Mouse (Mus musculus): ENCODE measurements around the gene Cabp2. TPM values are rescaled to one million over a fixed set of nuclear protein-coding genes. Genes with fewer than 3 reads are reported as not detected.
A peak's percentile ranks its signal among the peaks of the same experiment; 100 is the strongest.
"Not testable (repeated sequence)": the region's sequence is repeated elsewhere in the genome, so short reads cannot be mapped to it uniquely, and the experiment has no call there.

Gene Cabp2
- polyA plus RNA-seq, 2 experiments from 2014 or later, result not detected

DNA sequence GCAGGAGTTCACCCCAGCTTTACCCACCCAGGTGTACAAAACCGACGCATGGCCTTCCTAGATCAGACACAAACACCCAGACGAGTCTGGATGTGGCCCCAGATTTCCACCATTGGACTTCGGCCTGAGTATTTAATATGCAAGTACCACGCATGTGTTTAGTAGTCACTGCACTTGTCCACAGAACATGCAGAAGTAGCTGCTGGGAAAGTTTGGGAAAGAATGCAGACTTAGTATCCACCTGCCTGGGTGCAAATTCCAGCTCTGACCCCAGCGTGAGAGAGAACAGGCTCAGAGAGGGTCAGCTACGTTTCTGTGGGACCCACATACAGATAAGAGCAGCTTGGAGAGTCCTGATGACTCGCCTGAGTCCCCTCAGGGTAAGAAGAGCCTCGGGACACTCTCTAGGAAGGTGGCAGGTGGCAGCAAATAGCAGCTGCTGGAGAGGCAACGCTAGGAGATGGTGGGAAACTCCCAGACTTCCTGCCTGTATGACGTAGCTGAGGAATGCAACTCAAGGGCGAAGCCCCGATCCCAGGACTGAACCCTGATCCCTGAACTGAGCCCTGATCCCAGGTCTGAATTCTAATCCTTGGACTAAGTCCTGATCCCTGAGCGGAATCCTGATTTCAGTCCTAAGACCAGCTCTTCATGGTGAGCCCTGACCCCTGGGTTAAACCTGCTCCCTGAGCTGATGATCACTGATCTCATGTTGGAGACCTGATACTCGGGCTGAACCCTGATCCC, 25.3 kb upstream of the Cabp2 start:
- ATAC-seq, result no peak

DNA sequence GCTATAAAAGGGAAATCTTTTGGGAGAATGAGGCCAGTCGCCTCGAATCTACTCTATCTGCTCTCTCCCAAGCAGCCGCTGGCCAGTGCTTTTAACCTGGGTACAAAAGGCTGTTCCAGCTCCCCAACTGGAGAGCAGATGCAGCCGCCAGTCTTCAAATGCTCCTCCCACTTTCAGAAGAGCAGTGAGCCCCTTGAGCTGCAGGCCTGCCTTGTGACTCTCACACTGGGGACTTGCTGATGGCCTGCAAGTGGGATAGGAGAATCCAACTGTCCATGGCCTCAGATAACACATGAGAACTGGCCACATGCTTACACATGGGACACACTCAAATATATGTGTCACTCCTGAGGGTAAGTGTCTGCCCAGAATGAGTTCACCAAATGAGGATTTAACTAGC, 24.7 kb upstream of the Cabp2 start:
- no peak for ATAC-seq

- ATAC-seq, result no peak
These were observed 24.0 kb upstream of the Cabp2 start for GRCm38 (mm10) chr19:4057389-4057788.

- no peak for ATAC-seq
These were observed 23.4 kb upstream of the Cabp2 start for GRCm38 (mm10) chr19:4057962-4058361.

DNA sequence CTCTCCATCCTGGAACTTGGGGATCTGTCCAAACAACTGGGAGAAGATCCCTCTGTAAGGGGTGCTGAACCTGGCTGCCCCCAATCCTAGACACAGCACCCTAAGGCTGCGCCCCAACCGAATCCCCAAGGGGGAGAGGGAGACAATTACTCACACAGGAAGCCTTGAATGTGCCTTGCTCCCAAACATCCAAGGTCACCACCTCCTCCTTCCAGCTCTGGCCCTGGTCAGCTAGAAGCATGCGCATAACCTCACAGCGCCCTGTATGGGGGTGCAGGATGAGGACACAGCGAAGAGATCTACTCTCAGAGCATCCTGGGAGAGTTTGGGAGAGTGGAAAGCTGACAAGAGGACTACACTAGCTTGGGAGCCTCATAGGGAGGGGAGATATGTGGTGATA, 22.8 kb upstream of the Cabp2 start:
- ATAC-seq, result no peak

DNA sequence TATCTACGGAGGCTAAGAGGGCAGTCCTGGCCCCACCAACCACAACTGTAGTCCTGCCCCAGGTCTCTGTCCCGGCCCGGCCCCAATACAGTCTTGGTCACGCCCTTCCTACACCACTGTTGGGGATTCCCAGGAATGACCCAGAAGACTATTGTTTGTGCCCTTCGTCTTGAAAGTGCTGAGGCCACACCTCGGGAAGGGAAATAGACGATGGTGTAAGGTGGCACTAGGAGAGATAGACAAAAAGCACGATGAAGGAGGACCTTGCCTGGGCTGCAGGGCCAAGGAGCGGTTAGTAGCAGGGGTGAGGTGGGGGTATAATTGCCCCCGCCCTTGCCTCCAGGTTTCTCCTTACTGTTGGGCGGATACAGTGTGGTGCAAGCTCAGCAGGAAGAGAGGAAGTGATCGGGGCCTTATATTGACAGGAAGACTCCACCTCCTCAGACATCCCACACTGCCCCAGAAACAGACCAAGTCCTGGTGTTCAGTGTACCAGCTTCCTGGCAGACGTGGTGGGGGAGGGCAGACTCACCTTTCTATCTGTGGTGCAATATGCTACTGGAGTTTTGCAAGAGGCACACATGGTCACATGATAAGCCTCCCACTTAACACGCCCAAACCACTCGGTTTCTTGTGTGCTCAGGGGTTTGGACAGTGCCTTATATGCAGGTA, 22.2 kb upstream of the Cabp2 start, which contains the start of gene Gstp3:
Gene Gstp3 (minus strand): TSS at position 501 of the 672 bp plus-strand sequence.
- ATAC-seq, result peak; percentile 87

GRCm38 (mm10) chr19:4060044-4060898, 21.1 kb upstream of the Cabp2 start:
- peak; percentile 3 for ATAC-seq

DNA sequence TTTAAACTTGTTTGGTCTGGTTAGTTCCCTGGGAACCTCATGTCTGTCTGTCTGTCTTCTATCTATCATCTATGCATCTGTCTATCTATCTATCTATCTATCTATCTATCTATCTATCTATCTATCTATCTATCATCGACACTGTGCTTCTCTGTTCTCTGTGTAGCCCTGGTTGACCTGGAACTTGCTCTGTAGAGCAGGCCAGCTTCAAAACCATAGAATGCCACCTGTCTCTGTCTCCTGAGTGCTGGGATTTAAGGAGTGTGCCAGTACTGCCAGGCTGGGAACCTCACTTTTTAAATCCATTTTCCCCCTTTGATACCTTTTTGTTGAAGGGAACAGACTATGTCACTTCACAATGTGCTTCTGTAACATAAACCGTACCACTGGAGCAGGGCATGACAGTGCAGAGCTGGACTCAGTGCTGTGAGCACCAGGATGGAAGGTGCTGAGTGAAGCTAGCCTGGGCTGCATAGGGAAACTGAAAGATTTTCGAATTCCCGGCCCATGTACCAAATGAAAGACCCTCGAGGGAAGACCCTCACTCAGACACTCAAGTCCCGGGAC, 20.4 kb upstream of the Cabp2 start:
- no peak for ATAC-seq

DNA sequence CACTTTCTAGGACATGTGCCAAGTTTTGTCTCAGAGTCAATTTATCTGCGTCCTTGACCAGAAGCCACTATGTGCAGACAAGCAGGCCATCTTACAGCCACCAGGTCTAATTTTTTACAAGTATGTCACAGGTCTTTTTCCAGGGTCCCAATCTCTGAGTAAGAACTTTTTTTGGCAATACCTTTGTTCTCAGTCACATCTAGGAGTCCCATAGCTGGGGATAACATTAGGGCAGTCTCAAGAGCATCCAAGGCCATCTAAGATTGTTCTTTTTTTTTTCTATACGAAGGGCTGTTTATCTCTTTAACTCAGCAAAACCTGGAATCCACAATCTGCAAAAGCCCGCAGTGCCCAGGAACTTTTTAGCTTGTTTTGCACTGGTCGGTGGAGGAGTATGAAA, 18.0 kb upstream of the Cabp2 start:
- not testable (repeated sequence) for ATAC-seq

- ATAC-seq, result not testable (repeated sequence)
These were observed 16.9 kb upstream of the Cabp2 start for GRCm38 (mm10) chr19:4064501-4064900.

GRCm38 (mm10) chr19:4066280-4066679, 15.1 kb upstream of the Cabp2 start:
- peak; percentile 82 for ATAC-seq

- peak; percentile 17 for ATAC-seq
These were observed 14.5 kb upstream of the Cabp2 start for GRCm38 (mm10) chr19:4066877-4067276.

DNA sequence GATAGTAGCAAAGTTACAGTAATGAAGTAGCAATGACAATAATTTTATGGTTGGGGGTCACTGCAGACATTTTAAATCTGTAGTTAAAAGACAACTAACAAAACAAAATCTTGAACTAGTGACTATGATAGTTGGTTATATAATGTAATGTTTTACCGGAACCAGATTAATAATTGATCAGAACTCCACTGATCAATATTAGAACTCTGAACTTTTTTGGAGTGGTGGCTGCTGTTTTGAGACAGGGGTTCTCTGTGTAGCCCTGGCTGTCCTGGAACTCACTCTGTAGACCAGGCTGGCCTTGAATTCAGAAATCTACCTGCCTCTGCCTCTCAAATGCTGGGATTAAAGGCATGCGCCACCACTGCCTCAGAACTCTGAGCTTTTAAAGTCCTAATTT, 13.1 kb upstream of the Cabp2 start:
- not testable (repeated sequence) for ATAC-seq

- no peak for ATAC-seq
These were observed 12.5 kb upstream of the Cabp2 start for GRCm38 (mm10) chr19:4068717-4069410.

- no peak for ATAC-seq
These were observed 11.1 kb upstream of the Cabp2 start for GRCm38 (mm10) chr19:4070311-4070710.

DNA sequence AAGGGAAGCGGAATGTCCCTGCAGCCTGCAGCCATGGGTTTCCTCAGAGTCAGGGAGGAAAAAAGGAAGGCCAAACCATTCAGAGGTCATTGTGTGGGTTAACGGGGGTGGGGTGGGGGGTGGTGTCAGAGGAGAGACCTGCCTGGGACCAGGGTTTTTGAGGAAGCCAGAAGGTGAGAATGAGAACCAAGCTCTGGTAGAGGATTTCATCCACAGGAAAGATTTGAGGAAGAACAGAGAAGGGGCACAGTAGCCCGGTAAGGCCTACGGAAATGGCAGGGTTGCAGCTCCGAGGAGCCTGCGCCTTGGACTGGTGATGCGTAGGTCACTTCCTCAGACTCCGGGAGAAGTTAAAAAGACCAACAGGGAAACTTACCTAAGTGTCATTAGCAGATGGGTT, 10.6 kb upstream of the Cabp2 start:
- ATAC-seq, result no peak

- no peak for ATAC-seq
These were observed 10.0 kb upstream of the Cabp2 start for GRCm38 (mm10) chr19:4071406-4071805.

DNA sequence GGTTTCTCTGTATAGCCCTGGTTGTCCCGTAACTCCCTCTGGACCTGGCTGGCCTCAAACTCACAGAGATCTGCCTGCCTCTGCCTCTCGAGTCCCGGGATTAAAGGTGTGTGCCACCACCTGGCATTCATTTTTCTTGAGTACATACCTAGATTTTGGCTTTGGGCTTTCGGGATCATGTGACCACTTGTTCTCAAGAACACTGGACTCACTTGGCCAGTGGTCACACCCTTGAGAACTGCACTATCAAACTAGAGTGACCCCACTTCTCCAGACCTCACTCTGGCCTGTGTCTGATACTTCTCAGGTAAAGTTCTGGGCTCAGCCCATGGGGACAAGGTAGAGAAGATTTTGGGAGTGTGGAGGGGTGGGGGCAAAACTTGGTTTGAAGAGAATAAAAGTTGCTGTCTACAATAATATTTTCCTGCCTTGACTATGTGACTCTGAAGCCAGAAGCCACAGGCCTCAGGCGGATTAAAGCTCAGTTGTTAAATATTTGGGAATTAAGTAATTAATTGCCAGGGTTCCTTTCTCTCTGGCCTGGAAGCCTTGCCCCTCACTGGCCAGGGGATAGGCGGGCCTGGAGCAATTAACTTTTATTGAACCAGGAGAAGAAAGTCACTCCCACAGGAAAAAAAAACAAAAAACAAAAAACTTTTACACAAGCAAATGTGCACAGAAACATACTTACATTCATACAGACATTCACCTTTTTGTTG, 8.5 kb upstream of the Cabp2 start:
- ATAC-seq, result no peak

- no peak for ATAC-seq
These were observed 5.8 kb upstream of the Cabp2 start for GRCm38 (mm10) chr19:4075531-4075930.

DNA sequence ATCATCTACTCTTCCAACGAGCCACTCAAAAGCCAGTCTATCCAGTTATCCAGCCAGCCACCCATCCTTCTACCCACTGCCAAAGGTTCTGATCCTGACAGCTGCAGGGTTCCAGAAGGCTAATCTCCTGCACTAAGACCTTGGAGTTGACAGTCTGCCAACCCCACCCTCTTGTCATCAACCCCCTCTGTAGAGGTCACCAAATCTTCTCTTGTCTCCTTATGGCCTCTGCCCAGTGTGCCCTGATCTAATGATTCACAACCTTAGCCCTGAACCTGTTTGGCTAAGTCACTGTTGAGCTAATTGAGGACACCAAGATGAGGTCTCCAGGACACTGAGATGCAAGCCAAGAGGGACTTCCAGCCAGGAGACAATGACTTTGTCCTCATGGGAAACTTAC, 1.8 kb upstream of the Cabp2 start:
- ATAC-seq, result no peak

DNA sequence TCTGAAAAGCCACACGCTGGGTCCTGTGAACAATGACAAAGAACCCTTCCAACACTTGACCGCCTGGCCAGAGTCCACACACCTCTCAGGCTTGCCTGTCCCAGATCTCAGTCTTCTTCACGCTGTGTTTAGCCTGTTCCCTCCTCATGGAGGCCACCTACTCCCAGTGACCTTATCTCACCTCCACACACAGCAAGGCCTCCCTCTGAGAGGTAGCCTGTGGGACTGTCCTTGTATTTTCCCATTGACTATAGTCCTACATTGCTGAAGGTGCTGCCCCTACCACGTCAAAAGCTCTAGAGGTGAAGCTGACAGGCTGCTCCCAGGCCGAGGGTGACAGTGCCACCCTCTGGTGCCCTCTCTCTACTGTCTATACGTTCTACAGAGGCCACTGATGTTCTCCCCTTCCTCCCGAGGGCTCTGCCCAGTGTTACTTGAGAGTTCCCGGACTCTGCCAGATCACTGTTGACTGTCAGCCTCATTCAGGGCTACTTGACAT, 818 bp upstream of the Cabp2 start:
- ATAC-seq, result peak; percentile 70

All from CD4-positive, CD25-positive, alpha-beta regulatory T cell, adult 4 months (primary cell).